Mouse (Mus musculus) heart, embryonic 16.5 days (tissue): ENCODE results near the gene Cd300ld4. TPM values are rescaled to one million over a fixed set of nuclear protein-coding genes. Genes with fewer than 3 reads are reported as not detected.
"Not testable (repeated sequence)": the region's sequence is repeated elsewhere in the genome, so short reads cannot be mapped to it uniquely, and the experiment has no call there.

Source experiments
- ATAC-seq: fragments of 200-750 bp; cut with Nextera tagmentation; replicated peaks from 2 replicates; pipeline ENCODE4 v1.8.0; 2017; ENCODE audit warnings: moderate number of reproducible peaks; ENCODE audit not compliant: insufficient read depth, low FRiP score; ENCODE audit errors: extremely low read depth
- H3K27ac ChIP-seq: fragments of 300-500 bp; sonication (generic); 2 replicates; pipeline ENCODE4 v1.5.1; 2014; ENCODE audit warnings: mild to moderate bottlenecking, low read length, control low read depth, moderate library complexity
- H3K27me3 ChIP-seq: fragments of 300-500 bp; sonication (generic); 2 replicates; pipeline ENCODE4 v1.6.1; 2014; ENCODE audit warnings: low read length, mixed read lengths; ENCODE audit not compliant: control insufficient read depth, insufficient read depth
- H3K36me3 ChIP-seq: fragments of 300-500 bp; sonication (generic); 2 replicates; pipeline ENCODE4 v1.6.1; 2014; ENCODE audit not compliant: control insufficient read depth, insufficient read depth
- H3K4me1 ChIP-seq: fragments of 300-500 bp; sonication (generic); 2 replicates; pipeline ENCODE4 v1.6.1; 2014; ENCODE audit warnings: low read length, mixed read lengths; ENCODE audit not compliant: control insufficient read depth, insufficient read depth
- H3K4me2 ChIP-seq: fragments of 300-500 bp; sonication (generic); 2 replicates; pipeline ENCODE4 v1.6.1; 2014; ENCODE audit warnings: low read depth, mild to moderate bottlenecking, control low read depth, low read length
- H3K4me3 ChIP-seq: fragments of 300-500 bp; sonication (generic); 2 replicates; pipeline ENCODE4 v1.5.1; 2014; ENCODE audit warnings: mild to moderate bottlenecking, control low read depth, low read length
- H3K9ac ChIP-seq: fragments of 300-500 bp; sonication (generic); 2 replicates; pipeline ENCODE4 v1.6.1; 2014; ENCODE audit warnings: low read length, control low read depth
- H3K9me3 ChIP-seq: fragments of 300-500 bp; sonication (generic); replicated peaks from 2 replicates; pipeline ENCODE4 v1.6.1; 2016; ENCODE audit warnings: low read length; ENCODE audit not compliant: control insufficient read depth
- WGBS: fragments of 180-500 bp; shearing (Covaris S2); extraction: QIAGEN DNeasy Blood & Tissue Kit; methylation state at CpG from one replicate; pipeline ENCODE4 v1.1.7; 2014; 5-methylcytosine and 5-hydroxymethylcytosine counted together
- polyA plus RNA-seq: library from polyadenylated mRNA; unstranded; fragments of >200 nt; fragmentation: Nextera tagmentation; extraction: Ambion mirVana; gene quantifications from 2 replicates; pipeline ENCODE4 v1.2.1, GENCODE M21; 2015

Cd300ld4 gene
- polyA plus RNA-seq, 1 experiment from 2014 or later = not detected

DNA sequence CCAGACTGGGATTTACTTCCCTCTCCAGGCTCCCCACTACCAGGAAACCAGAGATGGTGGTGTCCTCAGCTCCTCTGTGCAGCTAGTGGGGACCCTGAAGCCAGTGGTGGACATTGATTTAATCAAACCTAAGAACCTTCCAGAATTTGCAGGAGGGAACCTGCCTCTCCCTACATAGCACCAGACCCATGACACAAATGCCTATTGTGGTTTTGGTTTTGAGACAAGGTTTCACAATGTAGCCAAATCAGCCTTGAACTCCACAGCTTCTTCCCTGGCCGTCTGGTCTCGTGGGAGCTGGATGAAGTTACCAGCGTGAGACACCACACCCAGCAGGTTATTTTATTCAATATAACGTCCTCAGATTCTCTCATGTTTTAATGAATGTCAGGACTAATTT lies 31.9 kb upstream of the Cd300ld4 start:
- Histone ChIP-seq H3K36me3 (no peaks in the 10 kb centered on the region), H3K27ac (no peak overlapping the region), H3K9me3 (no peaks in the 10 kb centered on the region), H3K4me1 (no peaks in the 10 kb centered on the region), H3K27me3 (no peaks in the 10 kb centered on the region), H3K4me2 (no peak overlapping the region), H3K4me3 (no peak overlapping the region), H3K9ac (no peak overlapping the region)
- no peak for ATAC-seq
- 60% methylated on average over 4 of the region's 4 CpGs for WGBS

DNA sequence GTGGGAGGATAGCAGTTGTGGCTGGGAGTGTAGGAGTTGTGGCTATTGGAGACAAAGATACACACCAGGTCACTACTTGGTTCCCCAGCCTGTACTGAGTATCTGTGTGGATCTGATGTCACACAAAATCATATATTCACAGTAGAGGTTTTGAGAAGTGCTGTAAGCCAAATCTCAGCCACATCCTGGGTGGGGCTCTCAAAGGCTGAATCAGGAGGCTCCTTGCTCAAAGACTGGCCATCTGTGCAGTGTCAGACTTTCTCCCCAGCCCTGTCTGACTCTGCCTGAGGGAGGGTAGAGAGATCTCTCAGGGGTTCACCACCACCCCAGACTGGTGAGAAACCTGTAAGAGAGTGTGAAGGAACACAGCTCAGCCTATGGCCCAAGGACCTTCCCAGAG lies 27.7 kb upstream of the Cd300ld4 start:
- Histone ChIP-seq H3K4me3 (no peak overlapping the region), H3K27me3 (no peaks in the 10 kb centered on the region)
- no peak for ATAC-seq

DNA sequence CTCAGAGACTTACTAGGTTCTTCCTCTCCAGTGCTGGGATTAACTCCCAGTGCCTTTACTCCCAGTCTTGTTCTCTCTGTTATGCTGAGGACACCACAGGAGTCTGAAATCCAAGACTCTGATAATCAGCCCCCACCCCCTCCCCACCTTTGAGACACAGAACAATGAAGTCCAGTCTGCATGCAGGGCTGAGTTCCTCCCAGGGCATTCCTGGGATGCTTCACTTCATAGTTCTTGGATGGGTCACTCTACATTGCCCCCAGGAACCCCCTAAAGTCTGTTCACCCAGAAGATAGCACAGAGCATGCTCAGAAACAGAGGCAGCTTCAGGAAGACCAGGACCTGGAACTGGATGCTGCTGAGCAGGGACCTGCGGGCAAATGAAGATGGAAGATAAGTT lies 26.2 kb upstream of the Cd300ld4 start:
- Histone ChIP-seq H3K4me1 (no peaks in the 10 kb centered on the region), H3K27me3 (no peaks in the 10 kb centered on the region), H3K36me3 (no peaks in the 10 kb centered on the region), H3K9ac (no peak overlapping the region), H3K27ac (no peak overlapping the region), H3K9me3 (no peaks in the 10 kb centered on the region), H3K4me2 (no peak overlapping the region), H3K4me3 (no peak overlapping the region)
- WGBS = 94% methylated on average over 1 of the region's 1 CpGs
- ATAC-seq = no peak

More for the DNA sequence above, 27.7 kb upstream of the Cd300ld4 start:
- H3K36me3 ChIP-seq = no peaks in the 10 kb centered on the region
- no peaks in the 10 kb centered on the region for H3K9me3 ChIP-seq
- no peak overlapping the region for H3K27ac ChIP-seq
- no peak overlapping the region for H3K4me2 ChIP-seq
- no peak overlapping the region for H3K9ac ChIP-seq
- H3K4me1 ChIP-seq = no peaks in the 10 kb centered on the region

DNA sequence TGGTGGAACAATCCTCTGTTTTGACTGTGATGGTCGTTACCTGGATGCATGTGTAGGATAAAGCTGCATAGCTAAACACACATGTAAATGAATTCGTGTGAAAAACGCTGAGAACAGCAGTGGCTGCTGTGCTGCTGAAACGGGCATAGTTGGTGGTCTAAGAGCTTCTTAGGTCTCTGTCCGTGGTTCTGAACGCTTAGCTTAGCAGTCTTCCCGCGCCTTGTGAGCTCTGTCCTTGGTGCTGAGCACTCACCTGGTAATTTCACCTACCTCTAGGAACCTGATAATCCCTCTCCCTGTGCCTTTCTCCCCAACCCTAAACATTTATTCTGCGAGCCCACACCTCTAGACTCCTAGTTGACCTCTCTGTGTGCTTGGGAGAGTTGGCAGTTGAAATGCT lies 25.4 kb upstream of the Cd300ld4 start:
- Histone ChIP-seq H3K9me3 (no peaks in the 10 kb centered on the region), H3K9ac (no peak overlapping the region), H3K4me3 (no peak overlapping the region), H3K4me2 (no peak overlapping the region), H3K27me3 (no peaks in the 10 kb centered on the region), H3K27ac (no peak overlapping the region), H3K4me1 (no peaks in the 10 kb centered on the region), H3K36me3 (no peaks in the 10 kb centered on the region)
- no peak for ATAC-seq
- WGBS = 2% methylated on average over 9 of the region's 9 CpGs

DNA sequence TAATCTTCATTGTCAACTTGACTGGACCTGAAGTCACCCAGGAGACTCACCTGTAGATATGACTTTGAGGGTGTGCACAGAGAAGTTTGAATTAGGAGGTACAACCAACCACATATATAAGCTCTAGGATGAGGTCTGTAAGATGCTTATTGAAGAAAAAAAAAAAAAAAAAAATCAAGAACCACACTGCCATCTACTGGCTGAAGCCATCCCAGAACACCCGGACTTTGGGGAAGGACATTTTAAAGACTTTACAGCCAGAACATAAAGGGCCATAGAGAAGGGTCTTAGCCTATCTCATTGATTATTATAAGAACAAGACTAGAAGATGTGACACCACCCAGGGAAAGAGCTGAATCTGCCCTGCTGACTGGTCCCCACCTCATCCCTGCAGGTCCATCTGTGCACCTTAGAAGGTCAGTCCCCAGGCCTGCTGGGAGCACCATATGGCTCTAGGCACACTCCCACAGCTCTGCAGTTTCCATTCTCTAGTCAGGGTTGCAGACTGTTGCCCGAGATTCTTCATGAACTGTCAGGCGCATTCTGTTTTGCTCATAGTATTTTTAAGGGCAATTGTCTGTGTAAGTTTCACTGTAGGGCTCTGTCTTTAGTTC lies 22.6 kb upstream of the Cd300ld4 start:
- no peaks in the 10 kb centered on the region for H3K36me3 ChIP-seq
- no peak for ATAC-seq
- H3K4me2 ChIP-seq = no peak overlapping the region
- 37% methylated on average over 3 of the region's 3 CpGs for WGBS
- no peak overlapping the region for H3K9ac ChIP-seq
- no peaks in the 10 kb centered on the region for H3K27me3 ChIP-seq
- no peak overlapping the region for H3K27ac ChIP-seq
- H3K4me3 ChIP-seq = no peak overlapping the region
- no peaks in the 10 kb centered on the region for H3K9me3 ChIP-seq
- H3K4me1 ChIP-seq = no peaks in the 10 kb centered on the region

DNA sequence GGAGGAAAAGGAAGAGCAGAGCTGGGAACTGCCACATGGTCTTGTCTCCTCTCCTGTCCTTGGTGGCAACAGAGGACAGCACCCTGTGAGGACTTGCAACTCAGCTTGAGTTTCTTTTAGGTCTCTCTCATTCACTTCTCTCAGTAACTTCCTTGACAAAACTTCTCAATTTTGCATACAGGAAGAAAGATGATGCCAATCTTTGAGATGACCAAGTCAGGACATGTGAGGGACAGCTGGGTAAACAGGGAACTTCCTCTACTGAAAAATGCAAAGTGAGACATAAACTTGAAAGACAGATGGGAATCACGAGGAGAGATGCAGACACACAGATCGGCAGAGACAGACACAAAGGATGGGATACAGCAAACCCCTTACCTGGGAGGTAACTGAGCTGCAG lies 21.4 kb upstream of the Cd300ld4 start, which contains the start of gene Cd300ld3:
Gene Cd300ld3, minus strand, starts transcription at position 151 of the 400 bp plus-strand sequence.
- Histone ChIP-seq H3K36me3 (no peaks in the 10 kb centered on the region), H3K9ac (no peak within 1 kb of the TSS), H3K4me3 (no peak within 1 kb of the TSS), H3K4me1 (no peaks in the 10 kb centered on the region), H3K4me2 (no peak within 1 kb of the TSS), H3K9me3 (no peaks in the 10 kb centered on the region), H3K27ac (no peak within 1 kb of the TSS), H3K27me3 (no peaks in the 10 kb centered on the region)
- no peak for ATAC-seq
- WGBS = 51% methylated on average over 2 of the region's 2 CpGs

DNA sequence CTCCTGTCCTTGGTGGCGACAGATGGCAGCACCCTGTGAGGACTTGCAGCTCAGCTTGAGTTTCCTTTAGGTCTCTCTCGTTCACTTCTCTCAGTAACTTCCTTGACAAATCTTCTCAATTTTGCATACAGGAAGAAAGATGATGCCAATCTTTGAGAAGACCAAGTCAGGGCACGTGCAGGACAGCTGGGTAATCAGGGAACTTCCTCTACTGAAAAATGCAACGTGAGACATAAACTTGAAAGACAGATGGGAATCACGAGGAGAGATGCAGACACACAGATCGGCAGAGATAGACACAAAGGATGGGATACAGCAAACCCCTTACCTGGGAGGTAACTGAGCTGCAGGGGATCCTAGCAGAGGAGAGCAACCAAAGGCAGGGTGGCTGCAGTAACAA lies 10.9 kb upstream of the Cd300ld4 start, which contains the start of gene Cd300ld5:
Gene Cd300ld5, minus strand, starts transcription at position 101 of the 400 bp plus-strand sequence.
- H3K9me3 ChIP-seq, H3K4me3 ChIP-seq, H3K4me2 ChIP-seq, H3K27ac ChIP-seq, ATAC-seq, H3K9ac ChIP-seq, H3K36me3 ChIP-seq, H3K4me1 ChIP-seq, H3K27me3 ChIP-seq: not testable (repeated sequence)
- WGBS = no CpG with 5 or more reads among the region's 6 CpGs

DNA sequence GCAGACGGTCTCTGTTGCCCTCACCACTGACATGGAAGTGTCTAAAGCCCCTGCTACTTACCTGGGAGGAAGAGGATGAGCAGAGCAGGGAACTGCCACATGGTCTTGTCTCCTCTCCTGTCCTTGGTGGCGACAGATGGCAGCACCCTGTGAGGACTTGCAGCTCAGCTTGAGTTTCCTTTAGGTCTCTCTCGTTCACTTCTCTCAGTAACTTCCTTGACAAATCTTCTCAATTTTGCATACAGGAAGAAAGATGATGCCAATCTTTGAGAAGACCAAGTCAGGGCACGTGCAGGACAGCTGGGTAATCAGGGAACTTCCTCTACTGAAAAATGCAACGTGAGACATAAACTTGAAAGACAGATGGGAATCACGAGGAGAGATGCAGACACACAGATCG lies 10.7 kb downstream of the Cd300ld4 start, which contains the start of gene Cd300ld2:
Gene Cd300ld2, minus strand, starts transcription at position 101 of the 400 bp plus-strand sequence.
- H3K9me3 ChIP-seq, H3K4me1 ChIP-seq, H3K9ac ChIP-seq, ATAC-seq, H3K27ac ChIP-seq, H3K36me3 ChIP-seq, H3K4me3 ChIP-seq, H3K27me3 ChIP-seq, H3K4me2 ChIP-seq: not testable (repeated sequence)
- no CpG with 5 or more reads among the region's 7 CpGs for WGBS

DNA sequence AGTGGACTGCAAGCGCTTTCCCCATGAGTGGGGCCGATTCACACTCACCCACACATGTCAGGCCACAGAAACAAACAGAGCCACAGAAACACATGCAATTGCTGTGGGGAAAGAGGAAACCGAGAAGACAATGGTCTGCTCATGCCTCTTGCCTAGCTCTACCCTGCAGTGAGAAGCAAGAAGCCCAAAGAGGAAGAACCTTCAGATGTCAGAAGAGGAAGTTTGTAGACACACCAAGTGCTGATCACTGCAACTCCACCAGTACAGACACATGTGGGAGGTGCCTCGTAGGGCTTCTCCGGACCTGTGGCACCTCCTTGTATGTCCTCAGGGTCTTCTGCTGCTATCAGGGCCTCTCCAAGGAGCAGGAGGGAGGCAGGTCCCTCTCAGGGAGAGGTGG lies 22.7 kb downstream of the Cd300ld4 start:
- Histone ChIP-seq H3K4me3 (no peak overlapping the region), H3K4me2 (no peak overlapping the region), H3K27me3 (no peaks in the 10 kb centered on the region), H3K27ac (no peak overlapping the region), H3K36me3 (no peaks in the 10 kb centered on the region), H3K9ac (no peak overlapping the region), H3K4me1 (no peaks in the 10 kb centered on the region), H3K9me3 (no peaks in the 10 kb centered on the region)
- ATAC-seq = no peak
- WGBS = 70% methylated on average over 5 of the region's 5 CpGs
